Mouse (Mus musculus) adrenal gland, adult 18-20 months (tissue): ENCODE results near the gene Ahctf1. TPM values are rescaled to one million over a fixed set of nuclear protein-coding genes. Genes with fewer than 3 reads are reported as not detected.
"Not testable (repeated sequence)": the region's sequence is repeated elsewhere in the genome, so short reads cannot be mapped to it uniquely, and the experiment has no call there.

ENCODE experiments used
- DNase-seq, 2 experiments: peaks; one replicate each; pipeline ENCODE4 v3.0.0; 2021 to 2022; ENCODE audit warnings: low spot score in 2 of 2
- total RNA-seq, 2 experiments: library from RNA; stranded (reverse); gene quantifications; 1 replicate in 1 of 2; 2 replicates in 1 of 2; pipeline ENCODE4 v1.2.3; 2021

Ahctf1 gene
- total RNA-seq, 2 experiments from 2014 or later, result 34.6 to 34.9 TPM

DNA sequence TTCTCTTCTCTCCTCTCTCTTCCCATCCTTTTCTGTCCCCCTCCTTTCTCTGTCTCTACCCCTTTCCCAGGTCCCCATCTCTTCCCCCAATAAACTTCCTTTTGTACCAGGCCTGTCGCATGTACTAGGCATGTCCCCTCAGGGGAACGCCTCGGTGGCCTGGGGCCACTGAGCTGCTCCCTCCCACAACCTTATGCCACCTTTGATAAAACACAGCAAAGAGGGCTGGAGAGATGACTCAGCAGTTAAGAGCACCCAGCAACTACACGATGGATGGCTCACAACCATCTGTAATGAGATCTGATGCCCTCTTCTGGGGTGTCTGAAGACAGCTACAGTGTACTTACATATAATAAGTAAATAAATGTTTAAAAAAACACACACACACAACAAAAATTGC is 87.7 kb downstream of the Ahctf1 start:
- DNase-seq, result no peak

DNA sequence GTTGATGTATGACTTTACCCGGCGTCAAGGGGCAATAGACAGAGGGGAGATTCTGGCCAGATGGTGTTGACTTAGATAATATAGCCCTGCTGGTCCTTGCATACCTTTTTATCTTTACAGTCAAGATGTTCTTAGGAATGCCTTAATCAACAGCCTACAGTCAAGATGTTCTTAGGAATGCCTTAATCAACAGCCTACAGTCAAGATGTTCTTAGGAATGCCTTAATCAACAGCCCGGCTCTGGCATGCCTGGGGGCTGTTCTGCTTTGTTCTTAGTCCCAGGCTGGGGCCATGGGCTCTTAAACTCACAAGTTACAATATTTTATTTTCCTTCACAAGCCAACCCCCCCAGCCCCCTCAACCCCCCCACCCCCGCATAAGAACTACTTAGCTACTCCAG is 88.2 kb downstream of the Ahctf1 start:
- DNase-seq, result not testable (repeated sequence)

DNA sequence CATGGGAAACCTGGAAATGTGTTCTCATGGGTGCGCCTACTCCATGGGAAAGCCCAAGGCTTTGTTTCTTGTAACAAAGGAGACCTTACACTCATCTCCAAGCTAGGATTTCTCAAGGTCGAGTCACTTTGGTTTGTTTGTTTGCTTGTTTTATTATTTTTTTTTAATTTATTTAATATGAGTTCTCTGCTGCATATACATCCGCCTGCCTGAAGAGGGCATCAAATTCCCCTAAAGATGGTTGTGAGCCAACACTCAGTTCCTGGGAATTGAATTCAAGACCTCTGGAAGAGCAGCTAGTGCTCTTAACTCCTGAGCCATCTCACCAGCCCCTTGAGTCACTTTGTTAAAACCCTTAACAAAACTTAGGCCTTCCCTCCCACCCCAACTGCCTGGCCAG is 90.1 kb downstream of the Ahctf1 start:
- no peak for DNase-seq

DNA sequence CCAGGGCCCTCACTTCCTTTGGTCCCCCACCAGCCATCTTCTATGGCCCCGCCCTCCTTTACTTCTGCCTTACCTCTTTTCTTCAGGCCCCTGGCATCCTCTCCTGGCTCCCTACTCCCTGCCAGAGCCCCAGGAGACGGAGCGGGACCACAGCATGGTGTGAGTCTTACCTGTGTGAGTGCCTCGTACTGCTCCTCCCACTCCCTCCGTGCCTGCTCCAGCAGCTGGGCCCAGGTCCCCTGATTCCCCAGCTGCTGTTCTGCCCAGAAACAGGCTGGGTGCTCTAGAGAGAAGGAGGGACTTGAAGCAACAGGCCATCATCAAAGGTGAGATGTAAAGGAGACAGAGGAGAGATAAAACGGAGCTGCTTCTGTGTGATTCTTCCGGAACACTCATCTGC is 90.8 kb downstream of the Ahctf1 start:
- DNase-seq, result no peak

DNA sequence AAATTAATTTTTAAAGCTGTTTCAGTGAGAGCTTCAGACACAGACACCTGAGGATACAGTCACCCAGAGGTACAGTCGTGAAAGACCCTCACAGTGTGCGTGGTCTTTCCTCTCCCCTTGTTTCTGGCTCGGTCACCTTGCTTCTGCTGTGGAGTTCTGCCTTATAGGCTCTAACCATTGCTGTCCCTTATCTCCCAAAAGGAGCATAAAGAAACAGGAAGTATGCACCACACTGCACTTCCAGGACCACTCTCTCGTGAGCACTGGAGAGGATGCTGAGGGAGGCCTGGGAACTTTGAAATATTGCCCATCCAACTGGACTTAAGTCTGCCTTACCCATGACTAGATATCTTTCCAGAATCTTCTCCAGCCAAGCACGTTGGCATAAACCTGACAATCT is 92.7 kb downstream of the Ahctf1 start:
- no peak for DNase-seq

DNA sequence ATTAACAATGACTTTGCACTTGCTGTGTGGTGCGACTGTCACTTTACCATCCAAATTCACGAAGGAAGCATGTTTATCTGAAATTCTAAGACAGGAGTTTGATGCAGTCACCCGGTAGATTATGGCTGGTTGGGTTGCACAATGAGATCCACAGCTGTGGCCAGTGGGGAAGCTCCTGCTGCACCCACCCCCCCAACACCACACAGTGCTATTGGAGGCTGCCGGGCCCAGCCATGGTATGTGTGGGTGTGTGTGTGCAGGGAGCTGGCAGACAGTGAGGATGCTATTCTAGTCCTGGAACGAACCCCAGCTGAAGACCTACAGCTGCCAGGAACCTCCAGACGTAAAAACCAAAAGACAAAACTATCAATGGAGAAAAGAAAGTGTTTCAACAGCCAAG is 94.1 kb downstream of the Ahctf1 start:
- no peak for DNase-seq

DNA sequence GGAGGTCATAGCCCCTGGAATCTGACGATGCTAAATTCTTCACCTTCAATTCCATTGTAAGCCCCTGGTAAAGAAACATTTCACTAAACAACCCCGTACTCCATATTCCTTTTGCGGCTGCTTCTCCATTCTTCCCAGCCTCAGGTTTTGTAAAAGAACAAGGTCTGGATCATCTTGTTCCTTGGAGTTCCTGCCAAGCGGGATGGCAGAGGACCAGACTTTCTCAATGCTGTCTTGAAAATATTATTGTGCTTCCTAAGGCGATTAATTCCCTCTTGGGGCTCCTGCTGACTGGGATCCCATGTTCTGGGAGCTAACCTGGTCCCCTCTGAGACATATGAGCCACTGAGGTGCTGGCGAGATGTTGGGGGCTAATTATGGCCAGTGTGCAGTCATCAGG is 98.3 kb downstream of the Ahctf1 start:
- no peak for DNase-seq

DNA sequence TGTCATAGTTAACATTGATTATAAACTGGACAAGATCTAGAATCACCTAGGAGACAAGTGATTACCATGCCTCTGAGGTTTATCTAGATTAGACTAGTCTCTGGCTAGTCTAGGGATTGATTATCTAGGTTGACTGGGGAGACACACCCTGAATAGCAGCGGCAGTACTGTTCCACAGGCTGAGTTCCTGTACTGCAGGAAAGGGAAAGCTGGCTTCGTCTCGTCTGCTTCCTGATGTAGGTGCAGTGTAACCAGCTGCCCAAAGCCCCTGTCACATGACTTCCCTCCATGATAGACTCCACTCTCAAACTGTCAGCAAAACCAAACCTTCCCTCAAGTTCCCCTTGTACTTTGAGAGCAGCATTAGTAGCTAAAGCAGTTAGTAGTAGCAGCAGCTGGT is 99.3 kb downstream of the Ahctf1 start:
- DNase-seq, result no peak

Other genes starting within 250 kb of the Ahctf1 start
- 10 to 100 TPM; 39.7 to 42.1 TPM for gene Sccpdh, start 135.5 kb downstream of the Ahctf1 start, total RNA-seq
- gene Kif28, start 58.4 kb downstream of the Ahctf1 start, total RNA-seq, result under 1 TPM in 1 of 2 experiments, not detected in 1; 0.10 TPM
- not detected for gene Gm10518, start 304 bp downstream of the Ahctf1 start, total RNA-seq
- 10 to 100 TPM; 44.3 to 48.1 TPM for gene Cdc42bpa, start 156.8 kb upstream of the Ahctf1 start, total RNA-seq